Mouse (Mus musculus) urinary bladder, postnatal 4 days (tissue): ENCODE results near the gene Rgs3.

ENCODE experiments used
- DNase-seq, 2 experiments: peaks; one replicate each; pipeline ENCODE4 v3.0.0; 2021 to 2022; ENCODE audit warnings: low spot score in 2 of 2

Gene Rgs3

GRCm38 (mm10) chr4:62605856-62606541, 46.4 kb downstream of the Rgs3 start:
- no peak for DNase-seq

GRCm38 (mm10) chr4:62606542-62606882, 46.9 kb downstream of the Rgs3 start:
- no peak for DNase-seq

DNA sequence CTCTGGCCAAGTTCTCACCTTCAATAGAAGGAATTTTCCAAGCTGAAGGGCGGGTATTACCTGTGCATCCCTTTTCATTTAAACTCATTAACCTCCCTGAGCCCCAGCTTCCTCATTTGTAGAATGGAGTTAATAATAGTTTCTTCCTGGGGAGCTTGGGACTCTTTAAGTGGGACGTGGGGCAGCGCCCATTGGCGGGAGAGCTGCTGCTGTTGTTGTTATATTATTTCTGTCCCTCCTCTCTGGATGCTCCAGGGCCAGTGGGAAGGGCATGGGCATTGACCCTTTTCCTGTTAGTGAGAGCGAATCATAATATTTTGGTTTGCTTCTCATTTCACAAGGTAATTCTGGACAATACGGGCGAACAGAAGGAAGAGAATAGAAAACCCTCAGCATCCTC, 47.3 kb downstream of the Rgs3 start:
- no peak for DNase-seq

- DNase-seq = no peak
Observed at GRCm38 (mm10) chr4:62607345-62607744, 47.7 kb downstream of the Rgs3 start.

DNA sequence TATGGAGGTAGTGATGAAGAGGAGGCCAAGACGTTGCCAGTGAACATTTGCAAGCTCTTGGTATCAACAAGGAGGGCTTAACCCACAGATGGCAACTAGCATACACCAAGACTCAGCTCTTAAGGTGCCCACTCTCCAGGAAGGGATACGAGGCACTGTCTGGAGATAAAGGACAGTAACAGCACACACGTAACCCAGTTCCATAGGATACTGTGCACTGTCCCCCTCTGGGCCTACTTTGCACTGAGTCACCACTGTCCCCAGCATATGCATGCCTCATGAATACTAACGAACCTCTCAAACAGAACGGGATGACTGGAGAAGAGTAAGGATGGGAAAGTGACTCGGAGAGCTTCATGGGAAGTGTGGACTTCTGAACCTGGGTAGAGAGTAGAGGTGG, 48.2 kb downstream of the Rgs3 start:
- no peak for DNase-seq

DNA sequence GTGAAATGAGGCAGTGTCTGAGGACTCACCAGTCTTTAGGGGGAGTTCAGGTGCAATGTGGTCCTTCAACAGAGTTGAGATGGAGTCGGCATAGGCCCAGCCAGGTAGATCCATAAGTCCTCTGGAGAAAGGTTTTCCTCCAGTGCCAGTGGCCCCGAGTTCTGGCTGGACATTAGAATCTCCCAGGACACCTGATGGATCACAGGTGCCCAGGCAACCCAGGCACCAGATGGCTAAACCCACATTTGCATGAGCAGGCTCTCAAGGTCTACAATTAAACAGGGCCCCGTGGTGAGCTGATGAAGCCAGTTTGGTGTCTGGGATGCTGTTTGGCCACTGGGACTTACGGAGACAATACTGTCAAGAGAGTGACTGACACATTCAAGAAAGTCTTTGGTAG, 49.7 kb downstream of the Rgs3 start:
- no peak for DNase-seq

GRCm38 (mm10) chr4:62610142-62610675, 50.6 kb downstream of the Rgs3 start:
- no peak for DNase-seq

GRCm38 (mm10) chr4:62612601-62613501, 53.2 kb downstream of the Rgs3 start:
- DNase-seq = no peak

DNA sequence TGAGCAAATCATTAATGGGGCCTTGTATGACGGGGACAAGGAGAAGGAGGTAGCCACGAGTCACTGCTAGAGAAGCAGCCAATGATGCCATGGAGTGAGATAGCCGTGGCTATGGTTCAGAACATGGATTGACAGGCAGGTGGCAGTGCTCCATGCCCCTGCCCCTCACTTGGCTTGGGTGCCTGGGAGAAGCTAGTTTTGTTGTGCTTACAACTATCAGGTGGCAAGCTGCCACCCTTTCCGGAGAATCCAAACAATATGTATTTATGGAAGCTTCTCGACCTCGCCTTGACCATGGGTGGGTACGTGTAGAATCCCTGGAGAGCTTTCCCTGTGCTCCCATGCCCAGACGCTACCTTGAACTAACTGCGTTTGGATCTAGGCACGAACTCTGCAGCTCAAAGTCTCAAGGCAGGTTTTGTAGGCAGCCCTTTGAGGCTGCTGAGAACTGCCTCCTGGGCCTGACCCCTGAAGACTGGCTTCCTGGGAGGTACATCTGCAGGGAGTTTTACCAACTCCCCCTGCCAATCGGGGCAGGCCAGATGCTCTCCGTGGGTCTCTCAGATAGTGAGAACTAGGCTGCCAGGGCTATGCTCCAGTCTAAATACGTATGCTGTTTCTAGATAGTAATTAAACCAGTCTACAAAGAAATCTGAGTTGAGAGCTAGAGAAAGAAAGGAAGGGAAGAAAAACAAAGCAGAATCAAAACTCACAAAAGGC, 54.2 kb downstream of the Rgs3 start:
- no peak for DNase-seq

- no peak for DNase-seq
Observed at GRCm38 (mm10) chr4:62617856-62618440, 58.3 kb downstream of the Rgs3 start.

- DNase-seq = no peak
Observed at GRCm38 (mm10) chr4:62619232-62619964, 59.8 kb downstream of the Rgs3 start.

DNA sequence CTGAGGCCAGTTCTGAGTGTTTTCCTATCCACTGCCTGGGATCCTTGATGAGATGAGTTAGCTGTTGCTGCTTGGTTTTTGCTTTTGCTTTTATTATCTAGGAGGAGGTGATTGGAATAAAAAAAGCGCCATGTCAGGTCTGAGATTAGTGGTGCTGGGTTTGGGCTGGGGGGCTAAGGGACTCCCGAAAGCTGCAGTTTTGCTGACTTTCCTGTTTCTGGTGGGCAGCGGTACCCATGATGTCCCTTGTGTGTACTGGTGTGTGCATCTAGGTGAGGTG, 60.3 kb downstream of the Rgs3 start:
- DNase-seq = no peak

- no peak for DNase-seq
Observed at GRCm38 (mm10) chr4:62621151-62621550, 61.5 kb downstream of the Rgs3 start.

GRCm38 (mm10) chr4:62621880-62622675, 62.4 kb downstream of the Rgs3 start:
- DNase-seq = no peak

- DNase-seq = no peak
Observed at GRCm38 (mm10) chr4:62623251-62624015, 63.8 kb downstream of the Rgs3 start.

GRCm38 (mm10) chr4:62624679-62625450, 65.2 kb downstream of the Rgs3 start:
- no peak for DNase-seq

GRCm38 (mm10) chr4:62625451-62626061, 65.9 kb downstream of the Rgs3 start:
- no peak for DNase-seq

DNA sequence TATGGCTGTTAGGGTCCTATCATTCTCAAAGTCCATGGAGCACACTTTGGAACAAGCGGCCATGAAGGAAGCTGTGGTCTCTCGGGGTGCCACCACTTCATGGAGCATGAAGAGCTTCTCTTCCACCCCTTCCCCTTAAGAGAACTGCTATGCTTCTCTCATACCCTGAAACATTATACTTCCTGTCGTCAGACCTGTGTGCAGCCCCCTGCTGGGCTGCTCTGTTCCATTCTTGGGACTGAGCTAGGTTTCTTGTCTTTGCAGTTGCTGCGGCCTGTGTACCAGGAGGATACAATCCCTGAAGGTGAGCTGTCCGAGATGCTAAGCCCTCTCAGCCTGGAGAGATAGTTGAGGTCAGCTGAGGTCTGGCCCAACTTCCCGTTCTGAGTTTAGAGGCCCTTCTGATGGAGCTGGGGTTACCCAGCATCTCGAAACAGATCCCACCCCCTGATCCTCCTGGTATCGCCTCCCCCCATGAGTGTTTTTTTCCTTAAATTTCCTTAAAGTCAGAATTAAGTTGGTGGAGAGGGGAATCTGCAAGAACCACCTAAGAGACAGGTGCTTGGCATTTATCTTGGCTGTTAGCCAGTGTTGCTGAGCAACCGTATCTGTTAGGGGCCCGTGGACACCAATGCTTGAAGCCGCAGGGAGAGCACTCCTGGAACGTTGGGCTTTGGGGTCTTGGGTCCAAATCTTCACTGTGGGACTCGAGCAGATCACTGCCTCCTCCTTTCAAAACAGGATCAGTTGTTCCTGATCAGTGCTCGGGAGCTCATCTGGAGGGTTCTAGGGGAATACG, 66.8 kb downstream of the Rgs3 start:
- no peak for DNase-seq
